Comparison of ENCODE assay signal across 16 mouse cellular contexts in the genomic region with DNA sequence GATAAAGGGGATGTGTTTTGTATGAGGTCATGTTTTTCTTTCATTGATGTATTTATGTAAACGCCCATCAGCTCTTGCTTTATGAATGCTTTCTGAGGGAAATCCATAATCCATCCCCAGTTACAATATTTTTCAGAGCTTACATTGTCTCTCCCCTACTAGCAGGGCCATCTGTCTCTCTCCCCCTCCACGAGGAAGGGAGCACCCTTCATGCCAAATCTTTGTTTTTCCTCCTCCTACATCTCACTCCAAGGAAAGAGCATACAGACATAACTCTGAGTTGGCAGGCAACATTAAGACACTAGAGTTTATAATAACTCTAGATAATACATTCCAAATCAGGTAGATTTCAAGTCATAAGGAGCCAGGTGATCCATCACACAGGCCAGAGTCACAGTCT.
"Had no signal": no experiment of that assay in that cellular context is flagged by ENCODE, and none has a peak within 500 bp of the region (broad histone marks: within the 10 kb centered on the region; RNA-seq: fewer than 3 reads in every experiment).

No protein-coding gene starts in this region.

- H3K4me1 ChIP-seq: limb, embryonic 15.5 days; liver, embryonic 12.5 days; midbrain, embryonic 10.5 days; neural tube, embryonic 15.5 days had no signal

- H3K9me3 ChIP-seq: limb, embryonic 15.5 days; liver, embryonic 12.5 days; midbrain, embryonic 10.5 days; neural tube, embryonic 15.5 days had no signal

- H3K4me3 ChIP-seq: limb, embryonic 15.5 days; liver, embryonic 12.5 days; midbrain, embryonic 10.5 days; myocyte; neural tube, embryonic 15.5 days had no signal

- DNase-seq: kidney, adult 9 months; kidney, postnatal 36 days; lung, embryonic 14.5 days; lung, postnatal 10 days; lung, postnatal 4 days; midbrain, embryonic 14.5 days; right cerebral cortex, postnatal 4 days; spleen, adult 18-20 months; thymus, adult 2 months; thymus, postnatal 25 days had no signal

- H3K36me3 ChIP-seq: limb, embryonic 15.5 days; liver, embryonic 12.5 days; midbrain, embryonic 10.5 days; neural tube, embryonic 15.5 days had no signal

- H3K27me3 ChIP-seq: limb, embryonic 15.5 days; liver, embryonic 12.5 days; neural tube, embryonic 15.5 days had no signal

- H3K27ac ChIP-seq: kidney, postnatal 0 days; limb, embryonic 15.5 days; liver, embryonic 12.5 days; midbrain, embryonic 10.5 days; neural tube, embryonic 15.5 days had no signal
